Mouse (Mus musculus) cortical plate, adult 2 months (tissue): ENCODE measurements around the gene Camk2n1.

Source experiments
- CTCF ChIP-seq: fragments of 200-500 bp; IDR thresholded peaks from 2 replicates; pipeline ENCODE4 v1.5.1; 2011; ENCODE audit warnings: mild to moderate bottlenecking, control low read depth, low read length; ENCODE audit not compliant: insufficient read depth; ENCODE audit errors: extremely low read depth
- POLR2A ChIP-seq: fragments of 200-500 bp; IDR thresholded peaks from 2 replicates; pipeline ENCODE4 v1.6.1; 2011; ENCODE audit warnings: mild to moderate bottlenecking, low read length, control low read depth; ENCODE audit not compliant: insufficient read depth; ENCODE audit errors: extremely low read depth

GRCm38 (mm10) chr4:138495775-138496174 lies 41.7 kb downstream of the Camk2n1 start:
- no peak for TF ChIP-seq POLR2A
- TF ChIP-seq CTCF = no peak
